Mouse (Mus musculus) limb, embryonic 12.5 days (tissue): ENCODE measurements around the gene Arsg. TPM values are rescaled to one million over a fixed set of nuclear protein-coding genes. Genes with fewer than 3 reads are reported as not detected.

Source experiments
- ATAC-seq: fragments of 200-750 bp; cut with Nextera tagmentation; 2 replicates; pipeline ENCODE4 v1.8.0; 2017; ENCODE audit warnings: low read depth, moderate TSS enrichment; ENCODE audit not compliant: insufficient number of reproducible peaks, insufficient read depth, low FRiP score, low TSS enrichment
- H3K27ac ChIP-seq: fragments of 300-500 bp; sonication (generic); 2 replicates; pipeline ENCODE4 v1.5.1; 2016; ENCODE audit warnings: mild to moderate bottlenecking, moderate library complexity
- H3K27me3 ChIP-seq: fragments of 300-500 bp; sonication (generic); 2 replicates; pipeline ENCODE4 v1.6.1; 2016; ENCODE audit warnings: mild to moderate bottlenecking, moderate library complexity
- H3K36me3 ChIP-seq: fragments of 300-500 bp; sonication (generic); 2 replicates; pipeline ENCODE4 v1.6.1; 2016; ENCODE audit warnings: mild to moderate bottlenecking, moderate library complexity
- H3K4me1 ChIP-seq: fragments of 300-500 bp; sonication (generic); replicated peaks from 2 replicates; pipeline ENCODE4 v1.6.1; 2016
- H3K4me2 ChIP-seq: fragments of 300-500 bp; sonication (generic); 2 replicates; pipeline ENCODE4 v1.6.1; 2016; ENCODE audit warnings: mild to moderate bottlenecking, moderate library complexity
- H3K4me3 ChIP-seq: fragments of 300-500 bp; sonication (generic); replicated peaks from 2 replicates; pipeline ENCODE4 v1.5.1; 2016; ENCODE audit warnings: mild to moderate bottlenecking
- H3K9ac ChIP-seq: fragments of 300-500 bp; sonication (generic); replicated peaks from 2 replicates; pipeline ENCODE4 v1.6.1; 2016; ENCODE audit warnings: mild to moderate bottlenecking, moderate library complexity
- H3K9me3 ChIP-seq: fragments of 300-500 bp; sonication (generic); 2 replicates; pipeline ENCODE4 v1.6.1; 2016; ENCODE audit warnings: mild to moderate bottlenecking, moderate library complexity
- WGBS: fragments of 180-500 bp; shearing (Covaris S2); methylation state at CpG from one replicate; pipeline ENCODE4 v1.1.7; 2016; 5-methylcytosine and 5-hydroxymethylcytosine counted together
- polyA plus RNA-seq: library from polyadenylated mRNA; unstranded; fragments of >200 nt; fragmentation: Nextera tagmentation; extraction: Ambion mirVana; gene quantifications from 2 replicates; pipeline ENCODE4 v1.2.1, GENCODE M21; 2016

Arsg gene
- polyA plus RNA-seq, 1 experiment from 2014 or later, result 4.3 TPM

DNA sequence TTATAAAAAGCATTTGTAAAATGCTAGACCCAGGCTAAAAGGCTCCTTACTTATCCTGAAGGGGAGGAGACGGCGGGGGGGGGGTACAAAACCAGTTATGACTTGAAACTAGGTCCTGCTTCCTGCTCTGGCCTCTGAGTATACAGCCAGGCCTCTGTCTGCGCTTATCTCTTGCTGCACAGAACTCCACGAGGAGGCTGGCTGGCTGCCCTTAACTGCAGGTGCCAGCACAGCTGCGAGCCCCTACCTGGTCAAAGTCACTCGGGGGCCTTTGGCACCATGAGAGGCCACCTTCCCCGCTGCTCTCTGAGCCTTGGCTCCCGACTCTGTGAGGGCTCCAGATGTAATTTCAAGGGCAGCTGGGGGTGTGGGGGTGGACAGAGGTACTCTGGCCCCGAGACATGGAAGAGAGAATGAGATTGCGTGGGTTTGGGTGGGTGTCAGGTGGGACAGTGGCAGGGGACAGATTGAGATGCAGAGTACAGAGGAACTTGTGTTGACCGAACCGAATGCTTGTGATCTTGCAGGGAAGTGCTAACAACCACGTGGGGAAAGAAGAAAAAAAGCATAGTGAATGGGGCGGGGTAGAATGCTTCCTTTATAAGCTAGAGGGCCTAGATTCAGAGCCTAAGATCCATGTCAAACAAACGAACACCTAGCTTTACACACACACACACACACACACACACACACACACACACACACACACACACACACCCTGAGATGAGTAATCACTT is 114.6 kb downstream of the Arsg start:
- Histone ChIP-seq H3K36me3 (peaks cover 12% of the 10 kb centered on the region; the same call in 1 of the 2 replicates), H3K27me3 (no peaks in the 10 kb centered on the region), H3K9ac (no peak overlapping the region), H3K4me2 (no peak overlapping the region), H3K4me1 (peaks cover 11% of the 10 kb centered on the region), H3K4me3 (no peak overlapping the region), H3K27ac (no peak overlapping the region), H3K9me3 (no peaks in the 10 kb centered on the region)
- WGBS, result 64% methylated on average over 15 of the region's 15 CpGs
- ATAC-seq, result no peak

DNA sequence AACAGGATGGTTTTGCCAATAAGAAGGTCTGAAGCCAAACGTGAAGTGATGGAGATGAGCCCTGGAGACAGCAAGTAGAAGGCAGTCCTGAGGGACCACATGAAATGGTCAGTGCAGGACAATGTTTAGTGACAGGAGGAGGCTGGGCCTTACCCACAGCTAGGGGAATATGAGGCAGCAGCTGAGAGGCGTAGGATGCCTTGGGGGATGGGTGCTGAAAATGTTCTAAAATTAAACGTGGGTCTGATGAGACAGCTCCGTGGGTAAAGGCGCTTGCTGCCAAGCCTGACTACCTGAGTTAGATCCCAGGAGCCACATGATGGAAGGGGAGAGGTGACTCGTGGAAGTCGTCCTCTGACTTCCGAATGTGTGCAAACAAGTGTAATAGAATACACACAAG is 116.8 kb downstream of the Arsg start:
- H3K36me3 ChIP-seq, result peaks cover 8% of the 10 kb centered on the region; the same call in 1 of the 2 replicates
- H3K4me3 ChIP-seq, result no peak overlapping the region
- no peak overlapping the region for H3K27ac ChIP-seq
- no peak overlapping the region for H3K4me2 ChIP-seq
- H3K9ac ChIP-seq, result no peak overlapping the region
- no peaks in the 10 kb centered on the region for H3K9me3 ChIP-seq
- H3K4me1 ChIP-seq, result peaks cover 19% of the 10 kb centered on the region
- no peak for ATAC-seq
- no peaks in the 10 kb centered on the region for H3K27me3 ChIP-seq
- WGBS, result 83% methylated on average over 8 of the region's 8 CpGs

DNA sequence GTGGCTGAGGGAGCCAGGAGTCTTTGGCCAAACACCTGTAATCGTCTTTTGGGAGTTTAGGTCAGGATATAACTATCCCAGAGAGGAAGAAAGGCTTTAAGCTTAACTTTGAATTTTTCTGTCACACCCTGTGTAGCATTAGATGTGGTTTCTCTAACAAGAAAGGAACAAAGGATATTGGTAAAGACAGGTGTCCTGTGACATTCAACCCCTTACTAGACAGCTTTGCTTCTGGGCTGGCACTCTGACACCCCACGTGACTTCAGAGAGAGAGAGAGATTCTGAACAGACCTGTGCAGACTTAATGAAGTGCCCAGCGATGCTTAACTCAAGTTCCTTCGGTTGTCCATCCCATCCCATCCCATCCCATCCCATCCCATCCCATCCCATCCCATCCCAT is 118.3 kb downstream of the Arsg start:
- Histone ChIP-seq H3K9ac (no peak overlapping the region), H3K27me3 (no peaks in the 10 kb centered on the region), H3K4me2 (no peak overlapping the region), H3K27ac (no peak overlapping the region), H3K4me3 (no peak overlapping the region), H3K36me3 (peaks cover 18% of the 10 kb centered on the region), H3K9me3 (no peaks in the 10 kb centered on the region), H3K4me1 (peaks cover 19% of the 10 kb centered on the region)
- ATAC-seq, result no peak
- WGBS, result 73% methylated on average over 4 of the region's 4 CpGs

DNA sequence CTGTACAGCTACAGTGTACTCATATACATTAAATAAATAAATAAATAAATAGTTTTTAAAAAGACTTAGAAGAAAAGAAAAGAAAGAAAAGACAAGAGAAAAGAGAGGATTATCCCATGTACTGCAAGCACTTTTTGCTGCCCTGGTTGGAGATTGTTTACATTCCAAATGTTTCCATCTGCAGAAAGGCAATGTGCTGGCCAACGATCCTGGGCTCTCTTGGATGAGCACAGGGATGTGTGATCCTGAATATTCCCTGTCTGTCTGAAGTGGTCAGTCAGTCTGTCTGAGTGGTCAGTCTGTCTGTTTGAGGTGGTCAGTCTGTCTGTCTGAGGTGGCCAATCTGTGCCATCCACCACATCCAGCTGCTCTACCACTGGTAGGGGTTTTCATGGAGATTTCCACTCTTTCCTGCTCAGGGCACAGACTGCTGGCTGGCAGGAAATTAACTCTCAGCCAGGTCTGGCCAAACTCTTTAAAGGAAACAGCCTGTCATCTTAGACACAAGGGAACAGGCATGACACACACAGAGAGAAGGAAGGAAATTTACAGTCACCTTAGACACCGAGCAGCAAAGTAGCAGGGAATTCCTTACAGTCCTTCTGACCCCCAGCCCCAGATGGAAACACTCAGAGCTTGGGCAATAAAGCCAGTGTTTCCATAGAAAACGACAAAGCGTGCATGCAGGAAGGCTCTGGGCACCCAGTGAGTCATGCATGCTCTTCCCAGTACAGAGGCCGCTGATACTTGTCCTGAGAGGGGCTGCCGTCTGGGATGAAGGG is 120.2 kb downstream of the Arsg start:
- Histone ChIP-seq H3K36me3 (peaks cover 22% of the 10 kb centered on the region), H3K9me3 (no peaks in the 10 kb centered on the region), H3K4me3 (no peak overlapping the region), H3K9ac (0 out of 2 replicates have a peak overlapping the region, but pooled peaks have one; percentile 23), H3K4me1 (peaks cover 19% of the 10 kb centered on the region), H3K27me3 (no peaks in the 10 kb centered on the region), H3K4me2 (0 out of 2 replicates have a peak overlapping the region, but pooled peaks have one; percentile 15), H3K27ac (peak overlapping the region; percentile 87)
- WGBS, result 14% methylated on average over 6 of the region's 6 CpGs
- ATAC-seq, result 0 out of 2 replicates have a peak, but pooled peaks have one; percentile 33

DNA sequence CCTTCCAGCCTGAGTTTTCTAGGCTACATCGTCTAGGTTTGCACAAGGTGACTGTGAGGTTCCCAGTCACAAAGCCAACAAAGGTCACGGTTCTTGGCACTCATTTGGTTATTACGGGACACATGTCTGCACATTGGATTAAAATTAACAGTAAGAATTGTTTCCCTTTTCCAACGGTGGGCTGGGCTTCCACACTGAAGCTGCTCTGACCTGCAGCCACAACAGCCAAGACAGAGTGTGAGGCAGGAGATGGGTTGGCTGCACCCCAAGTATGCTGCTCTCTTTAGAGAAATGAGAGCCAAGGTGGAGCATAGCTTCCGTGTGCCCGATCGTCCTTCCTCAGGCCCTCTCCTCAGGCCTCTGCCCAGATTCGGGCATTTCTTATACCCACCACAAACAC is 121.6 kb downstream of the Arsg start:
- Histone ChIP-seq H3K27ac (peak overlapping the region; percentile 17; the same call in 1 of the 2 replicates), H3K27me3 (no peaks in the 10 kb centered on the region), H3K36me3 (peaks cover 34% of the 10 kb centered on the region), H3K4me2 (no peak overlapping the region), H3K9ac (no peak overlapping the region), H3K4me1 (peaks cover 19% of the 10 kb centered on the region), H3K4me3 (no peak overlapping the region), H3K9me3 (no peaks in the 10 kb centered on the region)
- WGBS, result 90% methylated on average over 8 of the region's 8 CpGs
- ATAC-seq, result no peak

DNA sequence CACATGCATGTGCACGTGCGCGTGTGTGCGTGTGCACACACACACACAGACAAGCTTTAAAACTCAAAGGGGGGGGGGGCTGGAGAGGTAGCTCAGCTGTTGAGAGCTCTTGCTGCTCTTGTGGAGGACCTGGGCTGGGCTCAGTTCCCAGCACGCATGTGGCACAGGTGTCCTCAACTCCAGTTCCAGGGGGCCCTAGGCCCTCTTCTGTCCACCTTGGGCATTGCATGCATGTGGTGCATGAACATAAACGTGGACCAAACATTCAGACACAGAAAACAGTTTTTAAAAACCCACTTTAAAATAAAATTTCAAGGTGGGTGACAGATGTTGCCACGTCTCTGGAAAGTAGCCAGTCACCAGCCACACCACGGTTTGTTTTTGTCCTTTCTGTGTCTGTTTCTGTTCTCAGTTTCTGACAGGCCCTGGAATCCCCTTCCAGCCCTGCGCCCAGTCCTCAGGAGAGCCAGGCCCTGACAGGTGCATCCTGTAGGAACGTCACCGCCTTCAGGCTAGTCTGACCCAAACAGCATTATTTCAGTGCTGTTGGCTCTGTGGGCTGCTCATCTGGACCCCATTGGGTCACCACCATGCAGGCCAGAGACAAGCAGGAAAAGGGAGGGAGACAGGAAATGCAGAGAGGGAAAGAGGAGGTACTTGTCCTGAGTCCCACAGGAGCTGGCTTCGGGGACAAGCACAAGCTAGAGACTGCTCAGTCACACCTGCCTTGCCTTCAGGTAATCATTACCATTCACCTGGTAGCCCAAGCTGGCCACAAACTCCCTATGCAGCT is 125.8 kb downstream of the Arsg start:
- H3K4me1 ChIP-seq, result peaks cover 3% of the 10 kb centered on the region
- no peaks in the 10 kb centered on the region for H3K9me3 ChIP-seq
- ATAC-seq, result no peak
- 80% methylated on average over 12 of the region's 12 CpGs for WGBS
- no peaks in the 10 kb centered on the region for H3K27me3 ChIP-seq
- no peak overlapping the region for H3K27ac ChIP-seq
- no peak overlapping the region for H3K4me2 ChIP-seq
- H3K9ac ChIP-seq, result no peak overlapping the region
- no peak overlapping the region for H3K4me3 ChIP-seq
- peaks cover 76% of the 10 kb centered on the region for H3K36me3 ChIP-seq

DNA sequence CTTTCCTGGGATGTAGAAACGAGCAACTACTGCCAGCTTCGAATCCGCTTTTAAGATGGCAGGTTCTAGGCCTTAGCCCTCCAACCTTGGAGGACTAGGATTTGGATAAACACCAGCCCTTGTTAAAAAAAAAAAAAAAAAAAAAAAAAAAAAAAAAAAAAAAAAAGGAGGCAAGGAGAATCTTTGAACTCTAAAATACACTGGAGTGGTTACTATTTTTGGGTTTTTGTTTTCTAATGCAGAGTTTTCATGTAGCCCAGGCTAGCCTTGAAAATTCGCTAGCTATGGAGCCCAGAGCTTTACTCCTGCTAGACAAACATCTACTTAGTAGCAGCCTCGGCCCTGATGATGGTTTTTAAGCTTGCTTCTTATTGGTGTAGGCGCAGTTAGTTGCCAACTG is 134.4 kb downstream of the Arsg start:
- Histone ChIP-seq H3K4me3 (no peak overlapping the region), H3K36me3 (peaks cover 22% of the 10 kb centered on the region), H3K4me2 (no peak overlapping the region), H3K27ac (no peak overlapping the region), H3K4me1 (peaks cover 12% of the 10 kb centered on the region), H3K9ac (no peak overlapping the region), H3K9me3 (no peaks in the 10 kb centered on the region), H3K27me3 (no peaks in the 10 kb centered on the region)
- 91% methylated on average over 6 of the region's 6 CpGs for WGBS
- no peak for ATAC-seq

DNA sequence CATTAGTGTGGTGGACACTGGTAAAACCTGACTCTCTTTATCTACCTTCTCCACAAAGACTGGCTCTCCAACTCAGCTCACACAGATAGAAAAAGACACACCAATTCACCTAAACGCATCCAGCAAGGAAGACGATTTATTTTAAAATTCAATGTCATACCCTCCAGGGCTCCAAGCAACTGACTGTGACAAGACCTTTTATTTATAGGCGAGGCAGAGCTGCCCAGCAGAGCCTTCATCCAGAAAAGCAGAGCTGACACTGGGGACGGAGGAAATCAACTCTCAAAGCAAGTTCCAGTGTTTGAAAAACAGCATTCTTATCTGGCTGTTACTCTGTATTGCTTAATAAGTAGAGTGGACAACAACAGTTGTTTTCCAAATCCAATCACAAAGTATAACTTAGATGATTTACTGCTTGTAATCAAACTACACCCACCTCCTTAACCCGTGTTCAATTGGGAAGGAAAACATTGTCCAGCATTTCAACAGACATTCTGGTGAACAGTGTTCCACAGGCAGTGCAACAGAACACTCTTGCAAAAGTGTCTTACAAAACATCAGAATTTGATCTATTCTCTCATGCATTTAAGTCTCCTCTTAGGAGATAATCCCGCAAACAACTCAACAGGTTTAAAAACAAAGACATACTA is 135.9 kb downstream of the Arsg start:
- no peak overlapping the region for H3K9ac ChIP-seq
- no peak overlapping the region for H3K4me3 ChIP-seq
- no peak overlapping the region for H3K27ac ChIP-seq
- H3K4me2 ChIP-seq, result peak overlapping the region; percentile 80; the same call in 1 of the 2 replicates
- no peaks in the 10 kb centered on the region for H3K9me3 ChIP-seq
- 68% methylated on average over 6 of the region's 6 CpGs for WGBS
- no peak for ATAC-seq
- peaks cover 12% of the 10 kb centered on the region for H3K4me1 ChIP-seq
- H3K36me3 ChIP-seq, result peaks cover 7% of the 10 kb centered on the region; the same call in 1 of the 2 replicates
- H3K27me3 ChIP-seq, result no peaks in the 10 kb centered on the region

DNA sequence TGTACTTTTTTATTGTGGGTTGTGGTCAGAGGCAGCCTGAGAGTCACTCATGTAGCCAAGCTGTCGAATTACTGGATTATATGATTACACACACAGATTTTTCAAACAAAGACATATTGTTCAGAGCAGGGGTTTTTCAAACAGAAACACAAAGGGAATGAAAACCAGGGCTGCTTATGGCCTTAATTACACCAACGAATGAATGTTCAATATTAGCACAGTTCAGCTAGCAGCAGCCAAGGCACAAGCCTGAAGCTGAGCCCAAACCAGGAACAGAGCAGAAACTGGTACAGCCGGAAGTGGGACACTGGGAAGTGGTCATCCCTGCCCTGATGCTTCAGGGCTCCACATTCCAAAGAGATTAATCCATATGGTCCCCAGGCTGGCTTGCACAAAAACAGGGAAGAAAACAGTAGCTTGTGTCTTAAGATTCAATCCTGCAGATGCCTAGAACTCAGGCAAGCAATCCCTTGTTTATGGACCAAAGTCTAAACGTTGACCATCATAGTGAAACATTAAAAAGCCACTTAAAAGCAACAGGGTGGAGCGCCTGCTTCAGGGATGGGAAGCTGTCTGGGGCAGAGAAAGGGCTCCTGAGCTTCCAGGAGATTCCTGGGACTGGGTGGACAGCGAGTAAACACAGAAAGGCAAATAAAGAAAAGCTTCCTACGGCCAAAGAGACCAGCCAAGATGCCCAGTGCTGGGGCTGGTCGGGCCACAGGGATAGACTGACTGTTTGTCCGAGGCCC is 137.0 kb downstream of the Arsg start:
- WGBS, result 11% methylated on average over 9 of the region's 9 CpGs
- H3K36me3 ChIP-seq, result no peaks in the 10 kb centered on the region
- H3K27ac ChIP-seq, result peak overlapping the region; percentile 87
- peak overlapping the region; percentile 78 for H3K9ac ChIP-seq
- ATAC-seq, result no peak; the same call in 1 of the 2 replicates
- no peaks in the 10 kb centered on the region for H3K9me3 ChIP-seq
- peak overlapping the region; percentile 79 for H3K4me3 ChIP-seq
- H3K4me2 ChIP-seq, result peak overlapping the region; percentile 80
- no peaks in the 10 kb centered on the region for H3K27me3 ChIP-seq
- peaks cover 12% of the 10 kb centered on the region for H3K4me1 ChIP-seq

DNA sequence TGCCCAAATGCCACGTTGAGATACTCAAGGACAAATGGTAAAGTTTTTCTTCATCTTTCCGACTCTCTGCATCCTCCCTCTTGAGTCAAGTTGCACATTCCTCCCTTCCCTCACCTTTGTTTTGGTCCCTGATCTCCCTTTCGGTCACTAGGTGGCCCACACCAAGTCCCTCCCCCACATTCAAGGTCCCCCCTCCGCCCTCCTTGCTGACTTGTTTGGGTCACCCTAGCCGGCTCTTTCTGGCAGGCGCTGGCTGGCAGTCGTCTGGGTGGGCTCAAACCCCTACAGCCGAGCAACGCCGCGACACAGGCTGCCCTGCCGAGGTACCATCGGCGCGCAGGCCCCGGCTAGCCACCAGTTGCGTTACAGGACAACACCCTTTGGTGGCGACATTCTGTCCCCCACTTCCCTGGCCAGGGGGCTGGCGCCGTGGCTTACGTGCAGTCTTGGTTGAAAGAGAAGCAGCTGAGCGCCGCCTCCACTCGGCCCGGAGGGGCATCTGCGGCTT is 137.7 kb downstream of the Arsg start:
- peak overlapping the region; percentile 80 for H3K4me2 ChIP-seq
- ATAC-seq, result no peak; the same call in 1 of the 2 replicates
- H3K27me3 ChIP-seq, result no peaks in the 10 kb centered on the region
- H3K9me3 ChIP-seq, result no peaks in the 10 kb centered on the region
- no peaks in the 10 kb centered on the region for H3K36me3 ChIP-seq
- peak overlapping the region; percentile 79 for H3K4me3 ChIP-seq
- peaks cover 12% of the 10 kb centered on the region for H3K4me1 ChIP-seq
- H3K27ac ChIP-seq, result peak overlapping the region; percentile 87
- under 1% methylated on average over 26 of the region's 26 CpGs for WGBS
- peak overlapping the region; percentile 78 for H3K9ac ChIP-seq
